Mouse (Mus musculus): ENCODE measurements around the gene Gm17555. TPM values are rescaled to one million over a fixed set of nuclear protein-coding genes. Genes with fewer than 3 reads are reported as not detected.
"Not testable (repeated sequence)": the region's sequence is repeated elsewhere in the genome, so short reads cannot be mapped to it uniquely, and the experiment has no call there.

Gm17555 gene
- not detected for total RNA-seq (2018; cell fraction: chromatin; rRNA removed)
- total RNA-seq (2018; cell fraction: cytosol; rRNA removed): not detected
- not detected for total RNA-seq (2018; cell fraction: nucleus; rRNA removed)
- not detected in 3 replicates for polyA plus RNA-seq (2018)

DNA sequence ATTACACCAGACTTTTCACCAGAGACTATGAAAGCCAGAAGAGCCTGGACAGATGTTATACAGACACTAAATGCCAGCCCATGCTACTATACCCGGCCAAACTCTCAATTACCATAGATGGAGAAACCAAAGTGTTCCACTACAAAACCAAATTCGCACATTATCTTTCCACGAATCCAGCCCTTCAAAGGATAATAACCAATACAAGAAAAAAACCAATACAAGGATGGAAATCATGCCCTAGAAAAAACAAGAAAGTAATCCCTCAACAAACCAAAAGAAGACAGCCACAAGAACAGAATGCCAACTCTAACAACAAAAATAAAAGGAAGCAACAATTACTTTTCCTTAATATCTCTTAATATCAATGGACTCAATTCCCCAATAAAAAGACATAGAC is at the start of gene Gm17555:
Gene Gm17555 (plus strand): TSS at position 301 of the 400 bp plus-strand sequence.
- WGBS (ENCODE audit: missing documents): no CpG with 5 or more reads among the region's 3 CpGs
- not testable (repeated sequence) for H3K4me3 ChIP-seq (ENCODE audit: inconsistent target); H3K36me3 ChIP-seq (ENCODE audit: inconsistent target); H3K27ac ChIP-seq; H3K79me2 ChIP-seq (ENCODE audit: inconsistent target)

GRCm38 (mm10) chr2:126165277-126166018 is 49.5 kb upstream of the Gm17555 start:
- 96% methylated on average over 5 of the region's 5 CpGs for WGBS (ENCODE audit: missing documents)
- no peak overlapping the region for H3K27ac ChIP-seq
- H3K36me3 ChIP-seq (ENCODE audit: inconsistent target): peaks cover 10% of the 10 kb centered on the region
- H3K79me2 ChIP-seq (ENCODE audit: inconsistent target): no peaks in the 10 kb centered on the region
- H3K4me3 ChIP-seq (ENCODE audit: inconsistent target): no peak overlapping the region

DNA sequence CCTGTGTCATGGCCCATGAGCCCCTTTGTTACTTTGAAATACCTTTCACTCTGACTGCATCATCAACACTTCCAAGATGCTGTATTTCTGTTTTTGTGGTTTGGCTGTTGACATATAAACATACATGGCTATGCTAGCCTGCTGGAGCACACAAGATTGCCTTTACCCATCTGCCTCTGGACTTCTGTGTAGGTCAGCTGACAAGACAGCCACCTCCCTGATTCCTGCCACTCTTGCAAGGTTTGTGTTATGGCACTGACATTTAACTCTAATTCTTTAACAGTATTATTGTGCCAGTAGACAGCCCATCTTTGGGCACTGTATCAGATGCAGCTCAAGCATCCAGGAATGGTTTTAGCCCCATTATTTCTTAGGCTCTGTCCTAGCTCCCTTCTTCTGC is 48.6 kb upstream of the Gm17555 start:
- no peak overlapping the region for H3K4me3 ChIP-seq (ENCODE audit: inconsistent target)
- H3K36me3 ChIP-seq (ENCODE audit: inconsistent target): peaks cover 1% of the 10 kb centered on the region; the same call in 1 of the 2 replicates
- H3K79me2 ChIP-seq (ENCODE audit: inconsistent target): no peaks in the 10 kb centered on the region
- no peak overlapping the region for H3K27ac ChIP-seq

DNA sequence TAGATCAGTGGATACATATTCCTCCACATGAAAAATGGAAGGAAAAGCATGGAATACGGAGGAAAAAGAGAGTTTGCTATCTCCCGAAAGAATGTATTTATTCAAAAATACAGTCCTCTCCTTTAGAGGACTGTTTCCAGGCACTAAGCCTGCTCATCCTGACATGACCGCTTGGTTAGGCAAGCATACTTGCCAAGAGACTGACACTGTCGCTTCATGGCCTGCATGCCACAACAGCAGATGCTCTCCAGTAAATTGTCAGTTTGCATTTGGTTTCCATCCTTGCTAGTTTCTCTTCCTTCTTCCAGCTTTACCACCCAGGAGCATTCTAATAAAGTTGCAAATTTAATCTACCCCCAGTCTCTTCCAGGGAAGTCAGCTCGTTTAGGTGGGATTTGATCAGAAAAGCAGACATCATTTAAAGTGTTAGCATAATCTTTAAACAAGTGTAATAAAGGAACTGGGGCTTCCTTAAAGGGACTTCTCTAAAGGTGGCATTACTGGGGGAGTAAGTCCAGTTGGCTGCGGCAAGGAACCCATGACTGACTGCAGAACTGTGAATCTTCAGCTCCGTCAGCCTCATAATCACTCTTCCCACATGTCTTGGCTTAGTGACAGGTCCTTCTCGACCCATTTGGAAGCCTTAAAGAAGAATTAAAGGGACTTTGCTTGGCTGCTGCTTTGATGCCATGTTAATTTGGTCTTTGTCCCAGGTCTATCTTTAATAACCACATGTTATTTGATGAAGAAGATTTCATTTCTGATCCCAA is 47.9 kb upstream of the Gm17555 start:
- Histone ChIP-seq H3K4me3 (ENCODE audit: inconsistent target) (no peak overlapping the region), H3K79me2 (ENCODE audit: inconsistent target) (no peaks in the 10 kb centered on the region), H3K36me3 (ENCODE audit: inconsistent target) (no peaks in the 10 kb centered on the region), H3K27ac (no peak overlapping the region)
- WGBS (ENCODE audit: missing documents): 85% methylated on average over 8 of the region's 8 CpGs

DNA sequence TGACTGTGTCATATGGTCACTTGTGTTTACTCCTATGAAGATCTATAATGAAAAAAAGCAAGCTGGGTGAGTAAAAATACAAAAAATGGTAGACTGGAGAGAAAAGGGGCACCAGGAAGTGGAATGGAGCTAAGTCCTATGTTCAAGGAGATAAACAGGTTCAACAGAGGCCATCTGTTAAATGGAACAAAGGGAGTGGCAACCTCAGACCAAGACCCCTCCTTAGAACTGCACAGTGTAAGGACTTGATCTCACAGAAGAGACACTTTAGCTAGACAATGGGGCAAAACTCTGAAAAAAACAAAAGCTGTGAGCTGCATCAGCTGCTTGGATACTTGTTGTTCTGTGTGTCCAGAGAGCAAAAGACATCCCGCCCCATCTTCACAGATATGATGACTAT is 43.5 kb upstream of the Gm17555 start:
- Histone ChIP-seq H3K79me2 (ENCODE audit: inconsistent target) (no peaks in the 10 kb centered on the region), H3K4me3 (ENCODE audit: inconsistent target) (no peak overlapping the region), H3K36me3 (ENCODE audit: inconsistent target) (no peaks in the 10 kb centered on the region), H3K27ac (no peak overlapping the region)
- 94% methylated on average over 1 of the region's 1 CpGs for WGBS (ENCODE audit: missing documents)

GRCm38 (mm10) chr2:126191306-126191705 is 23.6 kb upstream of the Gm17555 start:
- Histone ChIP-seq H3K4me3 (ENCODE audit: inconsistent target) (no peak overlapping the region), H3K36me3 (ENCODE audit: inconsistent target) (no peaks in the 10 kb centered on the region), H3K79me2 (ENCODE audit: inconsistent target) (no peaks in the 10 kb centered on the region), H3K27ac (no peak overlapping the region)
- WGBS (ENCODE audit: missing documents): 86% methylated on average over 4 of the region's 4 CpGs

- H3K36me3 ChIP-seq (ENCODE audit: inconsistent target): no peaks in the 10 kb centered on the region
- no peak overlapping the region for H3K27ac ChIP-seq
- WGBS (ENCODE audit: missing documents): 88% methylated on average over 2 of the region's 2 CpGs
- no peaks in the 10 kb centered on the region for H3K79me2 ChIP-seq (ENCODE audit: inconsistent target)
- H3K4me3 ChIP-seq (ENCODE audit: inconsistent target): no peak overlapping the region
Measured at GRCm38 (mm10) chr2:126192129-126192528, 22.8 kb upstream of the Gm17555 start.

DNA sequence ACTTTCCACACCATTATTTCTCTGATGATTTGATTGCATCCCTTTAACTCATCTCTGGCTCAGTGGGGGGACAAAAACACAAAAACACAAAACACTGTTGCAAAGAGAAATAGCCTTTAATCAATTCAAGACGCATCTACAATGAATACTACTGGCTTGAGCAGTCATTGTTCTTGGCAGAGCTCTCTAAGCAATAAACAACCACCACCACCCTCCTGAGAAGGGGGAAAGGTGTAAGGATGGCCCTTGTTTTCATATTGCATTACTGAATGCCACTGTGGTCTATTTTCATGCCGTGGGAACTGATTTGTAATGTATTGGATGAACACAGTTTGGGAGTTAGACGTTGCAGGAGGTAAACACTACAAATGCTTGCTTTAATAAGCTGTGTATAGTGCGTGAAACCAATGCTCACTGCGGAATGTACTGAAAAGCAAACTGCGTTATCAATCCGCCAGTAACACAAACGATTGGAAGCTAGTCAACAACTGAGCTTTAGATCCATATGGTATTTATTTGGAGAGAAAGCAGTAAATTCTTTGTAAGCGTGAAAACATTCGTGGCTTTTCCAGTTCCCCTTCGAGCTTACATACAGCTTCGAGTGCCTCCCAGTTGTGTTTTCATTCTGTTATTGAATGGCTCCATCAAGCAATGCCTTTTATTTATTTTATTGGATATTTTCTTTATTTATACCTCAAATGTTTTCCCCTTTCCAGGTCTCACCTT is 19.1 kb upstream of the Gm17555 start:
- 82% methylated on average over 12 of the region's 12 CpGs for WGBS (ENCODE audit: missing documents)

DNA sequence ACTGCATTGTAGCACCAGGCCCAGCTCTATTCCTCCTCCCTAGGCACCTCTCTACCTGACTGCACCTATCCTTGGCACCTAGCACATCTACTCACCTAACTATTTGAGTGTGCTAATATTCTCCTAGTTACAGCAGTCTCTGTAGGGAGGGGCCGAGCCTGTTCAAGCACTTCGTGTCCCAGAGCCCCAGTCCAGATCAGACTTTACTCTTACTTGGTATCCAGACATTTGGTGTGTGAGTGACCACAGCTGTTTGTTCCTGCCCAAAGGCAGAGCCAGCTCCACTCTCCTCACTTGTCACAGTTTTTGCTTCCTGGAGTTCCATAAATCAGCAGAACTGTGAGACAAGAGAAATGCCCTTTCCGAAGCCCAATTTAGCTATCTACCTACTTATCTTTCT is 15.9 kb upstream of the Gm17555 start:
- Histone ChIP-seq H3K27ac (no peak overlapping the region), H3K79me2 (ENCODE audit: inconsistent target) (no peaks in the 10 kb centered on the region), H3K4me3 (ENCODE audit: inconsistent target) (no peak overlapping the region), H3K36me3 (ENCODE audit: inconsistent target) (no peaks in the 10 kb centered on the region)
- 89% methylated on average over 3 of the region's 3 CpGs for WGBS (ENCODE audit: missing documents)

More for the DNA sequence above, 19.1 kb upstream of the Gm17555 start:
- no peaks in the 10 kb centered on the region for H3K36me3 ChIP-seq (ENCODE audit: inconsistent target)
- no peak overlapping the region for H3K27ac ChIP-seq
- H3K79me2 ChIP-seq (ENCODE audit: inconsistent target): no peaks in the 10 kb centered on the region
- no peak overlapping the region for H3K4me3 ChIP-seq (ENCODE audit: inconsistent target)

- WGBS (ENCODE audit: missing documents): 94% methylated on average over 6 of the region's 6 CpGs
- Histone ChIP-seq H3K27ac (no peak overlapping the region), H3K79me2 (ENCODE audit: inconsistent target) (no peaks in the 10 kb centered on the region), H3K36me3 (ENCODE audit: inconsistent target) (no peaks in the 10 kb centered on the region), H3K4me3 (ENCODE audit: inconsistent target) (no peak overlapping the region)
Measured at GRCm38 (mm10) chr2:126211011-126211680, 3.8 kb upstream of the Gm17555 start.

DNA sequence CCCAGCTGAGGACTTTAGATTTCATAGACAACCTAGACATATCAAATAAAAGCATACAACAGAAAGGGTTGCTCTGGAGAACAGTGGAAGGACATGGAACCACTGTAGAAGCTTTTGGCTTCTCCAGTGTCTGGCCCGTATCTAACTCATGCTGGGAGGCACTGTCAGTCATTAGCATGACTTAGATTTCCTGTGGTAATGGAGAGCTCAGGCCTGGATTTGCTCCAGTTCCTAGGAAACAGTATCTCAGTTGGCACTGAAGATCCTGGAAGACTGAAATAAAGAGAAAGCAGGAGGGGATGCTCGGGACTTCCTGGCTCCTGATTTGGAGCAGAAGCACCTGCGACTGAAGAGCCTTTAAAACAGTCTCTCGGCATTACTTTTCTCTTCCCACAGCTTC is 12.7 kb downstream of the Gm17555 start:
- Histone ChIP-seq H3K36me3 (ENCODE audit: inconsistent target) (no peaks in the 10 kb centered on the region), H3K79me2 (ENCODE audit: inconsistent target) (no peaks in the 10 kb centered on the region), H3K4me3 (ENCODE audit: inconsistent target) (no peak overlapping the region), H3K27ac (no peak overlapping the region)
- 59% methylated on average over 4 of the region's 4 CpGs for WGBS (ENCODE audit: missing documents)

GRCm38 (mm10) chr2:126231731-126232130 is 16.8 kb downstream of the Gm17555 start:
- no peak overlapping the region for H3K27ac ChIP-seq
- WGBS (ENCODE audit: missing documents): 93% methylated on average over 1 of the region's 1 CpGs
- no peak overlapping the region for H3K4me3 ChIP-seq (ENCODE audit: inconsistent target)
- no peaks in the 10 kb centered on the region for H3K79me2 ChIP-seq (ENCODE audit: inconsistent target)
- no peaks in the 10 kb centered on the region for H3K36me3 ChIP-seq (ENCODE audit: inconsistent target)

DNA sequence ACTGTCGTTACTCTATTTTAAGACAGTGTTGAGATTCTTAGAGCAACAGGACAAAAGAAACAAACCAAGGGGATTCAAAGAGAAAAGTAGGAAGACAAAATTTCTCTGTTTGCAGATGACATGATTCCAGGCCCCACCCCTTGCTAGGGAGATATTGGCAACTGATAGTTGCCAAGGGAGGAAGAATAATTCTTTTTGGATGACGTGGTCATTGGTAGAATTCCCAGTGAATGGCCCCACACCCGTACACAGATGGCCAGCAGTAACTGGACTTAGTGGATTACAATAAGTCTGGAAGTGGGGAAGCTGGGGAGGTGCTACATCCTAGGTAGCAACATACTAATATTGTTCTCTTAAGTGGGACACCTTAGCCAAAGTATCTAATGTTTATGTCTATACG is 22.0 kb downstream of the Gm17555 start:
- Histone ChIP-seq H3K4me3 (ENCODE audit: inconsistent target) (no peak overlapping the region), H3K27ac (no peak overlapping the region), H3K79me2 (ENCODE audit: inconsistent target) (no peaks in the 10 kb centered on the region), H3K36me3 (ENCODE audit: inconsistent target) (no peaks in the 10 kb centered on the region)
- WGBS (ENCODE audit: missing documents): 94% methylated on average over 4 of the region's 4 CpGs

GRCm38 (mm10) chr2:126245446-126245845 is 30.5 kb downstream of the Gm17555 start:
- H3K79me2 ChIP-seq (ENCODE audit: inconsistent target): no peaks in the 10 kb centered on the region
- no peaks in the 10 kb centered on the region for H3K36me3 ChIP-seq (ENCODE audit: inconsistent target)
- H3K4me3 ChIP-seq (ENCODE audit: inconsistent target): no peak overlapping the region
- WGBS (ENCODE audit: missing documents): 60% methylated on average over 2 of the region's 2 CpGs
- H3K27ac ChIP-seq: no peak overlapping the region

Data from macrophage (primary cell).